Mouse (Mus musculus) megakaryocyte, embryonic 14.5 days (primary cell): ENCODE measurements at regions not wholly inside any gene's neighbourhood (a gene's known extent, or its start where the extent isn't known, plus 50 kb on each side); places are given as distances from the start of the nearest gene placed in this dataset.

Experiments used
- FLI1 ChIP-seq: IDR thresholded peaks from 2 replicates; pipeline ENCODE4 v1.6.1; 2012; ENCODE audit warnings: low read length, inconsistent platforms, mixed read lengths
- GATA1 ChIP-seq: IDR thresholded peaks from 3 replicates; pipeline ENCODE4 v1.6.1; 2012; ENCODE audit warnings: mixed read lengths, low read length, inconsistent platforms, borderline replicate concordance

GRCm38 (mm10) chr15:59804821-59805220, 211.6 kb downstream of the 4933412E24Rik start:
- TF ChIP-seq GATA1 (no peak), FLI1 (no peak)
